Mouse (Mus musculus): ENCODE measurements around the gene Frem2. TPM values are rescaled to one million over a fixed set of nuclear protein-coding genes. Genes with fewer than 3 reads are reported as not detected.

Gene Frem2
- total RNA-seq, 2 experiments from 2014 or later: 0.66 to 1.3 TPM

GRCm38 (mm10) chr3:53620978-53621377, 36.2 kb downstream of the Frem2 start:
- DNase-seq (ENCODE audit: low spot score): no peak

GRCm38 (mm10) chr3:53620355-53620754, 36.8 kb downstream of the Frem2 start:
- no peak for DNase-seq (ENCODE audit: low spot score)

- DNase-seq (ENCODE audit: low spot score): no peak
Observed at GRCm38 (mm10) chr3:53611106-53611505, 46.0 kb downstream of the Frem2 start.

- no peak for DNase-seq (ENCODE audit: low spot score)
Observed at GRCm38 (mm10) chr3:53609851-53610250, 47.3 kb downstream of the Frem2 start.

GRCm38 (mm10) chr3:53600140-53600539, 57.0 kb downstream of the Frem2 start:
- DNase-seq (ENCODE audit: low spot score): no peak

GRCm38 (mm10) chr3:53599315-53599714, 57.8 kb downstream of the Frem2 start:
- DNase-seq (ENCODE audit: low spot score): no peak

GRCm38 (mm10) chr3:53598153-53598800, 58.9 kb downstream of the Frem2 start:
- DNase-seq (ENCODE audit: low spot score): no peak

- no peak for DNase-seq (ENCODE audit: low spot score)
Observed at GRCm38 (mm10) chr3:53594471-53594870, 62.7 kb downstream of the Frem2 start.

GRCm38 (mm10) chr3:53593718-53594117, 63.4 kb downstream of the Frem2 start:
- peak; percentile 1 for DNase-seq (ENCODE audit: low spot score)

GRCm38 (mm10) chr3:53592036-53592435, 65.1 kb downstream of the Frem2 start:
- DNase-seq (ENCODE audit: low spot score): no peak

- peak; percentile 43 for DNase-seq (ENCODE audit: low spot score)
Observed at GRCm38 (mm10) chr3:53590139-53590621, 67.0 kb downstream of the Frem2 start.

GRCm38 (mm10) chr3:53583248-53583647, 73.9 kb downstream of the Frem2 start:
- no peak for DNase-seq (ENCODE audit: low spot score)

GRCm38 (mm10) chr3:53580596-53581254, 76.4 kb downstream of the Frem2 start:
- no peak for DNase-seq (ENCODE audit: low spot score)

GRCm38 (mm10) chr3:53579121-53579704, 77.9 kb downstream of the Frem2 start:
- no peak for DNase-seq (ENCODE audit: low spot score)

GRCm38 (mm10) chr3:53576320-53577116, 80.6 kb downstream of the Frem2 start:
- no peak for DNase-seq (ENCODE audit: low spot score)

- DNase-seq (ENCODE audit: low spot score): no peak
Observed at GRCm38 (mm10) chr3:53574123-53574522, 83.0 kb downstream of the Frem2 start.

GRCm38 (mm10) chr3:53571663-53572062, 85.5 kb downstream of the Frem2 start:
- DNase-seq (ENCODE audit: low spot score): no peak

- no peak for DNase-seq (ENCODE audit: low spot score)
Observed at GRCm38 (mm10) chr3:53564521-53564920, 92.6 kb downstream of the Frem2 start.

- DNase-seq (ENCODE audit: low spot score): peak; percentile 7
Observed at GRCm38 (mm10) chr3:53563746-53564145, 93.4 kb downstream of the Frem2 start.

- DNase-seq (ENCODE audit: low spot score): no peak
Observed at GRCm38 (mm10) chr3:53561813-53562212, 95.3 kb downstream of the Frem2 start.

GRCm38 (mm10) chr3:53559056-53559455, 98.1 kb downstream of the Frem2 start:
- DNase-seq (ENCODE audit: low spot score): no peak

- no peak for DNase-seq (ENCODE audit: low spot score)
Observed at GRCm38 (mm10) chr3:53558230-53558629, 98.9 kb downstream of the Frem2 start.

Data from gastrocnemius, adult 18-20 months (tissue).